Mouse (Mus musculus): ENCODE results near the gene Olfr646. TPM values are rescaled to one million over a fixed set of nuclear protein-coding genes. Genes with fewer than 3 reads are reported as not detected.

Olfr646 gene
- not detected in 2 replicates for polyA plus RNA-seq (2015; fragmentation: Nextera tagmentation; extraction: Ambion mirVana)

DNA sequence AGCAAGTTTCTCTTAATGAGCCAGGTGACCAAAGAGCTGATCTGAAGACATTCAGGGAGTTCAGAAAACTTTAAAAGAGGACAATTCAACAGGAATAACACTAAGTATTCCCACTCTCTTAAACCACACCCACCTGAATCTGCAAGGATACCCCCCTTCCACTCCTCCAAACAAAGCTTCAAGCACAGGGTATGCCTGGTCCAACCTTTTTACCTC lies at the start of gene Olfr646:
Gene Olfr646, plus strand, starts transcription at position 117 of the 216 bp plus-strand sequence.
- H3K36me3 ChIP-seq (ENCODE audit: insufficient read depth, low read length) = no peaks in the 10 kb centered on the region
- no peaks in the 10 kb centered on the region for H3K9me3 ChIP-seq (replicated peaks; ENCODE audit: low read length)
- H3K27me3 ChIP-seq (ENCODE audit: insufficient read depth, low read length) = no peaks in the 10 kb centered on the region
- ATAC-seq (replicated peaks; ENCODE audit: low FRiP score, low read depth) (no peak), DNase-seq (ENCODE audit: low spot score) (no peak)
- H3K9ac ChIP-seq (ENCODE audit: low read depth, low read length) = no peak within 1 kb of the TSS
- H3K4me2 ChIP-seq (ENCODE audit: low read length) = no peak within 1 kb of the TSS
- TF ChIP-seq CTCF (IDR thresholded peaks at IDR 0.05; ENCODE audit: low read depth) = no peak
- H3K27ac ChIP-seq = no peak within 1 kb of the TSS
- H3K4me1 ChIP-seq (replicated peaks; ENCODE audit: insufficient read depth, low read length) = no peaks in the 10 kb centered on the region
- H3K4me3 ChIP-seq (replicated peaks; ENCODE audit: low read depth, low read length) = no peak within 1 kb of the TSS

GRCm38 (mm10) chr7:104059215-104059614 lies 45.5 kb upstream of the Olfr646 start:
- H3K36me3 ChIP-seq (ENCODE audit: insufficient read depth, low read length) = no peaks in the 10 kb centered on the region
- H3K4me2 ChIP-seq (ENCODE audit: low read length) = no peak overlapping the region
- no peaks in the 10 kb centered on the region for H3K4me1 ChIP-seq (replicated peaks; ENCODE audit: insufficient read depth, low read length)
- H3K9me3 ChIP-seq (replicated peaks; ENCODE audit: low read length) = no peaks in the 10 kb centered on the region
- WGBS = 100% methylated on average over 1 of the region's 1 CpGs
- ATAC-seq (replicated peaks; ENCODE audit: low FRiP score, low read depth) (no peak), DNase-seq (ENCODE audit: low spot score) (no peak)
- H3K9ac ChIP-seq (ENCODE audit: low read depth, low read length) = no peak overlapping the region
- no peak overlapping the region for H3K4me3 ChIP-seq (replicated peaks; ENCODE audit: low read depth, low read length)
- no peak overlapping the region for H3K27ac ChIP-seq
- TF ChIP-seq CTCF (IDR thresholded peaks at IDR 0.05; ENCODE audit: low read depth) = no peak
- H3K27me3 ChIP-seq (ENCODE audit: insufficient read depth, low read length) = no peaks in the 10 kb centered on the region

GRCm38 (mm10) chr7:104061345-104061744 lies 43.3 kb upstream of the Olfr646 start, which contains the start of gene 4930516K23Rik:
Gene 4930516K23Rik, minus strand, starts transcription at chr7:104061445.
- TF ChIP-seq CTCF (IDR thresholded peaks at IDR 0.05; ENCODE audit: low read depth) = no peak
- Histone ChIP-seq H3K4me3 (replicated peaks; ENCODE audit: low read depth, low read length) (no peak within 1 kb of the TSS), H3K9ac (ENCODE audit: low read depth, low read length) (no peak within 1 kb of the TSS), H3K4me2 (ENCODE audit: low read length) (no peak within 1 kb of the TSS), H3K36me3 (ENCODE audit: insufficient read depth, low read length) (no peaks in the 10 kb centered on the region), H3K4me1 (replicated peaks; ENCODE audit: insufficient read depth, low read length) (no peaks in the 10 kb centered on the region), H3K27me3 (ENCODE audit: insufficient read depth, low read length) (no peaks in the 10 kb centered on the region), H3K27ac (no peak within 1 kb of the TSS), H3K9me3 (replicated peaks; ENCODE audit: low read length) (no peaks in the 10 kb centered on the region)
- 42% methylated on average over 2 of the region's 2 CpGs for WGBS
- no peak for DNase-seq (ENCODE audit: low spot score)
- ATAC-seq (replicated peaks; ENCODE audit: low FRiP score, low read depth) = no peak

GRCm38 (mm10) chr7:104071769-104072168 lies 32.9 kb upstream of the Olfr646 start, which contains the start of gene Olfr644:
Gene Olfr644, minus strand, starts transcription at chr7:104071869.
- ATAC-seq (replicated peaks; ENCODE audit: low FRiP score, low read depth) = no peak
- TF ChIP-seq CTCF (IDR thresholded peaks at IDR 0.05; ENCODE audit: low read depth) = no peak

DNA sequence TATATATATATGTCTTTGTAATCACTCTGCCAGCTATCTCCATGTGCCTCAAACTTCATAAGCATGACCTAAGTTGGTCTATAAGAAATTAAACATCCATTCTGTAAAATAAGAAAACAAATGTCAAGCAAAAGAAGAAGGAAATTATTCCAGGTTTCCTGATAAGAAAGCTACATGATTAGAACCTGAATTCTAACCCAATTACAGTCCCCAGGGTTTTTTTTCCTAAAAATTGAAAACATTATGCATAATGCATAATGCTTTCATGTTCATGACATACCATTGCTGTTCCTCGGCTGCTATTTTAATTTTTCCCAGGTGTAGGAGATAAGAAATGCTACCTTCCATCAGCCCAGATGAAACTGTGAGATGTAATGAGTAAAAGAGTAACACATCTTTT lies 19.3 kb upstream of the Olfr646 start, which contains the start of gene Olfr645:
Gene Olfr645, minus strand, starts transcription at position 101 of the 400 bp plus-strand sequence.
- WGBS = 80% methylated on average over 1 of the region's 1 CpGs
- Histone ChIP-seq H3K4me1 (replicated peaks; ENCODE audit: insufficient read depth, low read length) (no peaks in the 10 kb centered on the region), H3K36me3 (ENCODE audit: insufficient read depth, low read length) (no peaks in the 10 kb centered on the region), H3K4me3 (replicated peaks; ENCODE audit: low read depth, low read length) (no peak within 1 kb of the TSS), H3K9ac (ENCODE audit: low read depth, low read length) (no peak within 1 kb of the TSS), H3K4me2 (ENCODE audit: low read length) (no peak within 1 kb of the TSS), H3K27me3 (ENCODE audit: insufficient read depth, low read length) (no peaks in the 10 kb centered on the region), H3K27ac (no peak within 1 kb of the TSS), H3K9me3 (replicated peaks; ENCODE audit: low read length) (no peaks in the 10 kb centered on the region)
- no peak for TF ChIP-seq CTCF (IDR thresholded peaks at IDR 0.05; ENCODE audit: low read depth)
- DNase-seq (ENCODE audit: low spot score) (no peak), ATAC-seq (replicated peaks; ENCODE audit: low FRiP score, low read depth) (no peak)

More at GRCm38 (mm10) chr7:104071769-104072168, 32.9 kb upstream of the Olfr646 start, which contains the start of gene Olfr644:
- Histone ChIP-seq H3K9me3 (replicated peaks; ENCODE audit: low read length) (no peaks in the 10 kb centered on the region), H3K27ac (no peak within 1 kb of the TSS), H3K36me3 (ENCODE audit: insufficient read depth, low read length) (no peaks in the 10 kb centered on the region), H3K4me1 (replicated peaks; ENCODE audit: insufficient read depth, low read length) (no peaks in the 10 kb centered on the region), H3K9ac (ENCODE audit: low read depth, low read length) (no peak within 1 kb of the TSS), H3K4me2 (ENCODE audit: low read length) (no peak within 1 kb of the TSS), H3K4me3 (replicated peaks; ENCODE audit: low read depth, low read length) (no peak within 1 kb of the TSS), H3K27me3 (ENCODE audit: insufficient read depth, low read length) (no peaks in the 10 kb centered on the region)
- no peak for DNase-seq (ENCODE audit: low spot score)
- WGBS = 70% methylated on average over 2 of the region's 2 CpGs

DNA sequence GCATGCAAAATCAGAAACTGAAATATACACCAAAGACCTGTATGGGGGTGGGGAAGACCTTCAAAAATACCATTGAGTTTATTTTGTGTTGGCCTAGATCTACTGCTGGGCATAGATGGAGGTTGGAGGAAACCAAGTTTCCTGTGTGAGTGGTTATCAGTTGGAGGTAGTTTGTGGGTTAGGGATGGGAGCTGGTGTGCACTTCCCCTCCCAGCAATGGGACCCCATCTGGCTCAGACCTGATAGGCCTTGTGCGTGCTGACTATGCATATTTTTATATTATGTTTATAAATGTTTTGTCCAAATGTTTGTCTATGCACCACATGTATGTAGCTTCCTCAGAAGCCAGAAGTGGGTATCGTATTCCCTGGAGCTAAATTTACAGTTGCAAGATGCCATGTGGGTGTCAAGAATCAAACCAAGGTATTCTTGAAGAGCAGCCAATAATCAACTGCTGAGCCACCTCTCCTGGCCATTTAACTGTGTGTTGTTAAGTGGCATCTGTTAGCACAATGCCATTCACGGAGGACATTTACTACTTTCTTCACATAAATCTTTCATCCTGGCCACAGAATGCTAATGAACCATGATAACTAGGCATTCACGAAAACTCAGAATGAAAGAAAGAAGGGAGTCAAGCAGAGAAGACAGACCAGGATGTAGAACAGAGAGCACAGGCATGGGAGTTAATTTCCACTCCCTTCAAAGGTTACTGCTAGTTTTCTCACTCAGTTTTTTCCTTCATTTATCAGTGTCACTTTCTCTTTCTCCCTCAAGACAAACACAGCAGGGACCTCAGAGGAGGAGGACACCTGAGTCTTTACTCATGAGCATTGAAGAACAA lies 538 bp upstream of the Olfr646 start:
- H3K4me1 ChIP-seq (replicated peaks; ENCODE audit: insufficient read depth, low read length) = no peaks in the 10 kb centered on the region
- H3K27ac ChIP-seq = no peak overlapping the region
- no peak overlapping the region for H3K4me3 ChIP-seq (replicated peaks; ENCODE audit: low read depth, low read length)
- DNase-seq (ENCODE audit: low spot score) = no peak
- 41% methylated on average over 4 of the region's 4 CpGs for WGBS
- H3K9me3 ChIP-seq (replicated peaks; ENCODE audit: low read length) = no peaks in the 10 kb centered on the region
- ATAC-seq (replicated peaks; ENCODE audit: low FRiP score, low read depth) = no peak
- H3K36me3 ChIP-seq (ENCODE audit: insufficient read depth, low read length) = no peaks in the 10 kb centered on the region
- H3K27me3 ChIP-seq (ENCODE audit: insufficient read depth, low read length) = no peaks in the 10 kb centered on the region
- H3K9ac ChIP-seq (ENCODE audit: low read depth, low read length) = no peak overlapping the region
- H3K4me2 ChIP-seq (ENCODE audit: low read length) = no peak overlapping the region
- TF ChIP-seq CTCF (IDR thresholded peaks at IDR 0.05; ENCODE audit: low read depth) = no peak

Data from kidney, postnatal 0 days (tissue).